45 mouse cellular contexts compared by ENCODE assay signal in genomic region chr10:95652131-95652530, GRCm38 (mm10). TPM values are rescaled to one million over a fixed set of nuclear protein-coding genes. Genes with fewer than 3 reads are reported as not detected.
"Had no signal": no experiment of that assay in that cellular context is flagged by ENCODE, and none has a peak within 500 bp of the region (broad histone marks: within the 10 kb centered on the region; RNA-seq: fewer than 3 reads in every experiment).

No protein-coding gene starts in this region.

- H3K27me3 ChIP-seq: limb, embryonic 12.5 days; limb, embryonic 13.5 days; limb, embryonic 15.5 days; liver, embryonic 13.5 days; liver, embryonic 15.5 days; lung, embryonic 15.5 days; midbrain, embryonic 12.5 days; midbrain, embryonic 13.5 days; midbrain, embryonic 15.5 days; neural tube, embryonic 12.5 days had no signal

- H3K9me3 ChIP-seq: limb, embryonic 10.5 days; limb, embryonic 15.5 days; liver, embryonic 13.5 days; liver, embryonic 15.5 days; lung, embryonic 15.5 days; midbrain, embryonic 12.5 days; midbrain, embryonic 13.5 days; midbrain, embryonic 15.5 days; neural tube, embryonic 12.5 days had no signal

- H3K9ac ChIP-seq: limb, embryonic 12.5 days; limb, embryonic 13.5 days; limb, embryonic 15.5 days; liver, embryonic 13.5 days; liver, embryonic 14.5 days; liver, embryonic 15.5 days; liver, postnatal 0 days; lung, embryonic 14.5 days; lung, embryonic 15.5 days; midbrain, embryonic 12.5 days; midbrain, embryonic 13.5 days; midbrain, embryonic 15.5 days; neural tube, embryonic 12.5 days had no signal

- ATAC-seq: liver, postnatal 0 days; lung, postnatal 0 days; midbrain, embryonic 13.5 days; midbrain, embryonic 15.5 days; midbrain, embryonic 16.5 days had no signal

- H3K27ac ChIP-seq: left cerebral cortex, adult 2 months; limb, embryonic 10.5 days; limb, embryonic 12.5 days; limb, embryonic 13.5 days; limb, embryonic 15.5 days; liver, embryonic 13.5 days; liver, embryonic 14.5 days; liver, embryonic 15.5 days; lung, embryonic 15.5 days; macrophage; midbrain, embryonic 10.5 days; midbrain, embryonic 12.5 days; midbrain, embryonic 13.5 days; midbrain, embryonic 15.5 days; neural tube, embryonic 12.5 days had no signal

- H3K36me3 ChIP-seq: limb, embryonic 10.5 days; limb, embryonic 12.5 days; limb, embryonic 13.5 days; limb, embryonic 15.5 days; liver, embryonic 13.5 days; liver, embryonic 15.5 days; lung, embryonic 15.5 days; midbrain, embryonic 10.5 days; midbrain, embryonic 12.5 days; midbrain, embryonic 13.5 days; midbrain, embryonic 15.5 days; neural tube, embryonic 12.5 days had no signal

- H3K4me2 ChIP-seq: limb, embryonic 12.5 days; limb, embryonic 13.5 days; limb, embryonic 15.5 days; liver, embryonic 11.5 days; liver, embryonic 13.5 days; liver, embryonic 15.5 days; lung, embryonic 14.5 days; lung, embryonic 15.5 days; midbrain, embryonic 11.5 days; midbrain, embryonic 12.5 days; midbrain, embryonic 13.5 days; midbrain, embryonic 15.5 days; neural tube, embryonic 12.5 days had no signal

- H3K4me1 ChIP-seq: limb, embryonic 12.5 days; limb, embryonic 13.5 days; liver, embryonic 15.5 days; lung, embryonic 15.5 days; midbrain, embryonic 12.5 days; midbrain, embryonic 13.5 days; midbrain, embryonic 15.5 days; neural tube, embryonic 12.5 days had no signal

- DNase-seq: left cerebral cortex, postnatal 4 days; liver; liver, embryonic 13.5 days; liver, postnatal 0 days; lung, adult 18-20 months; lung, adult 2 months; lung, embryonic 14.5 days; lung, postnatal 10 days; lung, postnatal 14 days; lung, postnatal 36 days; lung, postnatal 4 days; midbrain, embryonic 14.5 days had no signal

- H3K4me3 ChIP-seq: left cerebral cortex, adult 2 months; limb, embryonic 10.5 days; limb, embryonic 12.5 days; limb, embryonic 13.5 days; limb, embryonic 15.5 days; liver, embryonic 13.5 days; liver, embryonic 15.5 days; lung, embryonic 15.5 days; megakaryocyte, embryonic 14.5 days; midbrain, embryonic 10.5 days; midbrain, embryonic 12.5 days; midbrain, embryonic 13.5 days; midbrain, embryonic 15.5 days; myocyte; neural tube, embryonic 12.5 days had no signal

RNA-seq across cellular contexts. Expression of gene Anapc15-ps, which starts 21.1 kb away (rescaled TPM):
- total RNA-seq: left cerebral cortex, adult 2 months; left cerebral cortex, adult 8-10 months; left cerebral cortex, postnatal 10 days; left cerebral cortex, postnatal 14 days; left cerebral cortex, postnatal 25 days; left cerebral cortex, postnatal 36 days; left cerebral cortex, postnatal 4 days; megakaryocyte, adult 5-6 weeks; midbrain, postnatal 0 days; monocyte, adult 5-6 weeks had no signal
- polyA plus RNA-seq: limb, embryonic 10.5 days; limb, embryonic 11.5 days; limb, embryonic 12.5 days; limb, embryonic 14.5 days; limb, embryonic 15.5 days; liver, embryonic 11.5 days; liver, embryonic 13.5 days; liver, embryonic 14.5 days; liver, embryonic 15.5 days; liver, embryonic 16.5 days; liver, postnatal 0 days; lung, adult 2 months; lung, embryonic 14.5 days; lung, embryonic 16.5 days; lung, postnatal 0 days; midbrain, embryonic 10.5 days; midbrain, embryonic 11.5 days; midbrain, embryonic 12.5 days; midbrain, embryonic 13.5 days; midbrain, embryonic 14.5 days; midbrain, embryonic 15.5 days; midbrain, embryonic 16.5 days; midbrain, postnatal 0 days; neural tube, embryonic 11.5 days; neural tube, embryonic 12.5 days had no signal
